Mouse (Mus musculus): ENCODE results near the gene Phldb2.

DNA sequence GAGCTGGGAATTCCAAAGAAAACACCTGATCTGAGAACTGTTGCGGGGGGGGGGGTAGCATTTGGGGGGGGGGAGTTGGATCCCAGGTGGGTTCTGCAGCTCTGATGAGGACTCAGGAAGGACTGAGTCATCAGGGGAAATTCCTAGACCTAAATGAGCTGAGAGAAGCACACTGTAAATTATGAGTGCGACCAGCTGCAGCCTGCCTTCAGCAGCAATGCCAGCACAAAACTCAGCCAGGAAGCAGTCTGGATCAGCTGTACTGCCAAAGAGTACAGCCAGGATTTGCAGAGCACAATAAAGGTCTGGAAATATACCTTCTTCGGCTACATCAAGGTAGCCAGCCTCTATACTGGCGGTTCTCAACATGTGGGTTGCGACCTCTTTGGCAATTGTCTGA is 76.2 kb downstream of the Phldb2 start:
- TF ChIP-seq GATA1 (IDR thresholded peaks at IDR 0.05; ENCODE audit: borderline replicate concordance, low read length), result no peak
- TF ChIP-seq FLI1 (IDR thresholded peaks at IDR 0.05; ENCODE audit: low read length), result no peak
